Mouse (Mus musculus) midbrain, embryonic 12.5 days (tissue): Measurements from ENCODE around the gene Tnfsf18. TPM values are rescaled to one million over a fixed set of nuclear protein-coding genes. Genes with fewer than 3 reads are reported as not detected.

Experiments used
- ATAC-seq: fragments of 200-750 bp; cut with Nextera tagmentation; 2 replicates; pipeline ENCODE4 v1.8.0; 2017; ENCODE audit warnings: low read depth, moderate TSS enrichment, moderate library complexity; ENCODE audit not compliant: low FRiP score
- H3K27ac ChIP-seq: fragments of 300-500 bp; sonication (generic); replicated peaks from 2 replicates; pipeline ENCODE4 v1.5.1; 2016; ENCODE audit warnings: mild to moderate bottlenecking
- H3K27me3 ChIP-seq: fragments of 300-500 bp; sonication (generic); 2 replicates; pipeline ENCODE4 v1.6.1; 2016; ENCODE audit warnings: mild to moderate bottlenecking
- H3K36me3 ChIP-seq: fragments of 300-500 bp; sonication (generic); 2 replicates; pipeline ENCODE4 v1.6.1; 2016
- H3K4me1 ChIP-seq: fragments of 300-500 bp; sonication (generic); 2 replicates; pipeline ENCODE4 v1.6.1; 2016
- H3K4me2 ChIP-seq: fragments of 300-500 bp; sonication (generic); replicated peaks from 2 replicates; pipeline ENCODE4 v1.6.1; 2016; ENCODE audit warnings: mild to moderate bottlenecking, moderate library complexity
- H3K4me3 ChIP-seq: fragments of 300-500 bp; sonication (generic); 2 replicates; pipeline ENCODE4 v1.5.1; 2016; ENCODE audit warnings: mild to moderate bottlenecking
- H3K9ac ChIP-seq: fragments of 300-500 bp; sonication (generic); replicated peaks from 2 replicates; pipeline ENCODE4 v1.6.1; 2016; ENCODE audit warnings: mild to moderate bottlenecking, moderate library complexity
- H3K9me3 ChIP-seq: fragments of 300-500 bp; sonication (generic); 2 replicates; pipeline ENCODE4 v1.6.1; 2016; ENCODE audit warnings: mild to moderate bottlenecking
- WGBS: fragments of 180-500 bp; shearing (Covaris S2); methylation state at CpG from one replicate; pipeline ENCODE4 v1.1.7; 2016; 5-methylcytosine and 5-hydroxymethylcytosine counted together
- polyA plus RNA-seq: library from polyadenylated mRNA; unstranded; fragments of >200 nt; fragmentation: Nextera tagmentation; extraction: Ambion mirVana; gene quantifications from 2 replicates; pipeline ENCODE4 v1.2.1, GENCODE M21; 2016

Tnfsf18 gene
- 0.08 TPM in 1 of 2 replicates, not detected in the other for polyA plus RNA-seq

DNA sequence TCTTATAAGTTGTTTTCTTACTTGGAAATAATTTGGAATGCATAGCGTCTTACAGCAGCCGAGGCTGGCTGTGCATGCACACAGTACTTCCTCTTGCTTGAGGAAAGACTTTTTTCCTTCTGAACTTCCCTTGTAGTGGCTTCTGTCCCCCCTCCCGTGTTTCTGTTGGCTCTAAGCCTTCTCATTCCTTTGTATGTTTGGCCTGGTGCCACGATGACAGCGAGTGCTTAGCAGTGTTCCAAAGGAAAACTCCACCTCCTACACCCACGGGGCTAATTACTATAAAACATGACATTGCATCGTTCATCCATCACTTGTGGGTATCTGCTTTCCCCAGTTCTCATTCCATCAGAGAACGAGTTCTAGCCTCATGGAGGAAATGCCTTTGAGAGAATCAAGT is at the start of gene Tnfsf18:
Gene Tnfsf18, plus strand, starts transcription at position 313 of the 400 bp plus-strand sequence.
- 71% methylated on average over 8 of the region's 8 CpGs for WGBS
- no peak within 1 kb of the TSS for H3K4me3 ChIP-seq
- H3K4me2 ChIP-seq, result no peak within 1 kb of the TSS
- no peaks in the 10 kb centered on the region for H3K27me3 ChIP-seq
- no peak within 1 kb of the TSS for H3K27ac ChIP-seq
- no peaks in the 10 kb centered on the region for H3K4me1 ChIP-seq
- no peak within 1 kb of the TSS for H3K9ac ChIP-seq
- ATAC-seq, result no peak
- H3K9me3 ChIP-seq, result no peaks in the 10 kb centered on the region
- H3K36me3 ChIP-seq, result no peaks in the 10 kb centered on the region

DNA sequence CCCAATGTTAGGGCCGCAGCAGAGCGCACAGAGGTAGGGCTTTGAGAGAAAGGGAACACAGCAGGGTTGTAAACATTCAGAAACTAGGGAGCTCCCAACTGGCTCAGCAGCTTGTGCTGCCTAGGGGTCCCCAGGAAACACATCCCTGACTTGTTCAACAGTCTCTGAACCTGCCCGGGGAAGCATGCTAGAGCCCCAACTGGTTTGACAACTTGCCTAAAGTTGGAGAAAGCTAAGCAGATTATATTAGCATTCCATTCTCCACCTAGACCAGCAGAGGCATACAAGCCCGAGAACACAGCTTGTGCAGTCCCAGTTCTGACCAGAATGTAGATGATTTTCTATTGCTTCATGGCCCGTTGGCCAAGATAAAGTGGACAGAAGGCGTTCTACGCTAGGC is 49.6 kb upstream of the Tnfsf18 start:
- Histone ChIP-seq H3K27me3 (no peaks in the 10 kb centered on the region), H3K4me2 (no peak overlapping the region), H3K9me3 (no peaks in the 10 kb centered on the region), H3K9ac (no peak overlapping the region), H3K4me1 (peaks cover 5% of the 10 kb centered on the region; the same call in 1 of the 2 replicates), H3K36me3 (no peaks in the 10 kb centered on the region), H3K27ac (no peak overlapping the region), H3K4me3 (no peak overlapping the region)
- no peak for ATAC-seq
- WGBS, result 71% methylated on average over 7 of the region's 7 CpGs

DNA sequence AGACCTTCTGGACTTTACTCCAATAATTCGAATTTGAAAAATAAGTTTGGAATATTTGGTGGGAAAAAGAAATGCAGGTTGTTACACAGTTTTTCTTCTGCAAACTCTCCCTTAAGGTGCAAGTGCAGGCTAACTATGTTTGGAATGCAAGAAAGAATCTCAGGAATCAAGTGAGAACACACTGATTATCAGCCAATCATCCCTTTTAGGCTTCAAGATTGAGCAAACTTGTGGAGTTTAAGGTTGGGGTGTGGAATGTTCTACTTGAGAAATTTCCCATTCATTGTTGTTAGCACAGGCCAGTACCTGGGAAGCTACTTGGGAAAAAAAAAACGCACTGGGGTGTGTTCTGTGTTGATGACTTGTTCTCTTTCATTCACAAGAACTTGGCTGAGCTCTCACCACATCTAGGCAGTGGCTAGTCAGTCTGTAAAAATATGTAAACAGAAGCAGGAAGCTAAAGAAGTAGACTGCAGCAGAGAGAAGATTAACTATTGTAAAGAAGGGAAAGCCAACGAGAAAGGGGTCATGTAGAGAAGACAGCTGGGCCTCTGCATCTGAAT is 42.7 kb upstream of the Tnfsf18 start:
- 57% methylated on average over 3 of the region's 3 CpGs for WGBS
- Histone ChIP-seq H3K9me3 (no peaks in the 10 kb centered on the region), H3K4me3 (no peak overlapping the region), H3K36me3 (no peaks in the 10 kb centered on the region), H3K27me3 (no peaks in the 10 kb centered on the region), H3K4me2 (no peak overlapping the region), H3K9ac (no peak overlapping the region), H3K4me1 (no peaks in the 10 kb centered on the region), H3K27ac (no peak overlapping the region)
- no peak for ATAC-seq

DNA sequence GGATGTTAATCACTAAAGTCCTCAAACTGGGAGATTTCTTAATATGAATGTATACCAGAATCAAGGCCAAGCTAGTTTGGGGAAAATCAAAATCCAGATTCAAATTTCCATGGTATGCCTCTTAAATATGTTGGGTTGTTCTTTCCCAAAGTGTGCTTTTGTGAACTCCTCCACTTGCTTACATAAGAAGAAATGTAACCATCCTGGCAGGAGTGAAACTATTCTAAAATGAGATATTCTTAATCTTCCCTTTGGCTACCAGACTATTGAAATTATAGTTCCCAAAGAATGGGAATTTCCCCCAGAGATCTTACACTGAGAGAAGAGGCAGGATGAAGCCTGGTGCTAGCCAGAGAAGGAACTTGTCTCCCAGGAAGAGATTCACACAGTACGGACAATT is 42.2 kb upstream of the Tnfsf18 start:
- Histone ChIP-seq H3K4me3 (no peak overlapping the region), H3K9me3 (no peaks in the 10 kb centered on the region), H3K4me2 (no peak overlapping the region), H3K4me1 (no peaks in the 10 kb centered on the region), H3K27ac (no peak overlapping the region), H3K9ac (no peak overlapping the region), H3K36me3 (no peaks in the 10 kb centered on the region), H3K27me3 (no peaks in the 10 kb centered on the region)
- WGBS, result 93% methylated on average over 1 of the region's 1 CpGs
- no peak for ATAC-seq

DNA sequence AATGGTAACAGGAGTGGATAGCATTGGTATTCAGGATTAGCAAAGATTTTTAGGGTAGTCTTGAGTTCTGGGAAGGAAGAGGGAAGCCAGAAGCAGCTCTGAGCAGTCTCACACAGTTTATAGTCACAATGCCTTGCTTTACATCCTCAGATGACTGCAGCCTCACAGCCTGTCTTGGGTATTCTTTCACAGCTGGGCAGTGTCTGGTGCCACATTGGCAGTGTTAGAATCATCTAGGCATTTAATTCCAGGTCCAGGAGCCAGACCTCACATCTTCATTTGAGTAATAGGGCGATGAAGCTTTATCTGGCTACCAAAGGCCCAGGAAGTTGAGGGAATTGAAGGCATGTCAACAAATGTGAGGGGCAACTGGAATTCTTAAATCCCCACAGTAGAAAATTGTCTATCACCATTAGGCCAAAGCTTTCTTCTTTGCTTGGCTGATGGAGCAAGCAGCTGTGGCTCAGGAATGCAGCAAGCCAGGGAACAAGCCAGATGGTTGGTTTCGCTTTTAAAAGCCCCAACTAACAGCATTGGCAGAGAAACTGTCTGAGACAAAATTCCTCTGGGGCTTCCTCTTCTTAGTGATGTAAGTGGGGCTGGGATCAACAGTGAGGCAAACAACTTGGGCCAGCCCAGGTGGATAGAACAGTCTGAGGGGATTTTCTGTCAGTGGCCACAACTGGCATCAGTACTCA is 30.9 kb upstream of the Tnfsf18 start:
- Histone ChIP-seq H3K27ac (no peak overlapping the region), H3K4me2 (no peak overlapping the region), H3K9ac (no peak overlapping the region), H3K4me3 (no peak overlapping the region), H3K4me1 (no peaks in the 10 kb centered on the region), H3K27me3 (no peaks in the 10 kb centered on the region), H3K9me3 (no peaks in the 10 kb centered on the region), H3K36me3 (no peaks in the 10 kb centered on the region)
- 75% methylated on average over 2 of the region's 2 CpGs for WGBS
- no peak for ATAC-seq

DNA sequence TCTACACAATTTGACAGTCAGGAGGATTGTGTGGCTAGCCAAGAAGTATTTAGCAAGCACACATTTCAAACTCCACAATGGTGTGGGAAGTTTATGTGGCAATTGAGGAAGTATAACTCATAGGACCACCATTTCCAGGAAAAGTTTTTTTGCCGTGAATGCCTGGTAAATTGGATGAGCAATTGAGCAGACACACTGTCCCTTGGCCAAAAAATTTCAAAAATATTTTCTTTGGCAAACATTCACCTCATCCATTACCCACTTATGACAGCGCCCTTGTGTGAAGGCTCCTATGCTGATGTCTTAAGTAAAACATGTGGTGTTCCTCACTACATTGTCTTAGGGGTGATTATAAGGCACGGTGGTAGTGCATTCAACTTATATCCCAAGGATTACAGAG is 17.2 kb upstream of the Tnfsf18 start:
- no peak overlapping the region for H3K4me3 ChIP-seq
- H3K36me3 ChIP-seq, result no peaks in the 10 kb centered on the region
- no peaks in the 10 kb centered on the region for H3K27me3 ChIP-seq
- H3K9ac ChIP-seq, result no peak overlapping the region
- H3K4me1 ChIP-seq, result no peaks in the 10 kb centered on the region
- WGBS, result 86% methylated on average over 3 of the region's 3 CpGs
- H3K9me3 ChIP-seq, result no peaks in the 10 kb centered on the region
- H3K4me2 ChIP-seq, result no peak overlapping the region
- H3K27ac ChIP-seq, result no peak overlapping the region
- ATAC-seq, result no peak

DNA sequence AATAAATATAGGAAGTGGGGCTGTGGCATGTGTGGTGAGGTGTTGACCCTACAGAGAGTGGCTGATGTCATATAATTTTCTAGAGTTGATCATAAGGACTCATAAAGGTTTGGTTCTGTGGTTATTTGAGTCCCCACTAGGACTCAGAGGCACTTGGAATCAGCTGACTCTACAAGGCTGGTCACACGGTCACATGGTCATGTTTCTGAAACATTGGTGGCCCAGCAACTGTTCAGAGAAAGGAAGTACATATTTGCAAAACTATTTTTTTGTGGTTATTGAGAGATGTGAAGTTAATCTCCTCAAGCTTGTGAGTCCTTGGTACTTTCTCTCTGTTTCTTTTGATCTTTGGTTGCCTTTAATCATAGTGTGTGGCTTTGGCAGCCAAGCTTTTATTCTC is 14.6 kb upstream of the Tnfsf18 start:
- Histone ChIP-seq H3K4me2 (no peak overlapping the region), H3K4me1 (no peaks in the 10 kb centered on the region), H3K27me3 (no peaks in the 10 kb centered on the region), H3K9ac (no peak overlapping the region), H3K4me3 (no peak overlapping the region), H3K36me3 (no peaks in the 10 kb centered on the region), H3K27ac (no peak overlapping the region), H3K9me3 (no peaks in the 10 kb centered on the region)
- ATAC-seq, result no peak
- WGBS, result 95% methylated on average over 1 of the region's 1 CpGs

DNA sequence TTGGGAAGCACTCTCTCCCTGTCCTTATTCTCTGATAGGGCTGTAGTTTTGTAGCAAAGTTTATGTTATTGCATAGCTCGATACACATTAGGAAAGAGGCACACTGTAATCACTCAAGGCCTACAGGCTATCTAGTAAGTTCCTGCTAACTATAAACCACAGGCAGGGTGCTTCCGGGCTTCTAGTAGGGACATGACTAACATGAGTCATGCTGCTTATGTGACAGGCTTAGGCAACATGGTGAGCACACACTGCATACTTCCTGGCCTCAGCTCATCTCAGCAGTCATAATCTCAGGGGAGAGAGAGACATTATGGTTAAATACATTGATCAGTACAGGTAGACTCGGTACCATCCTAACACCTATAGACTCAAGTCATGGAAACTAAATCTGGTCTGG is 12.2 kb upstream of the Tnfsf18 start:
- Histone ChIP-seq H3K27me3 (no peaks in the 10 kb centered on the region), H3K4me2 (no peak overlapping the region), H3K4me3 (no peak overlapping the region), H3K9ac (no peak overlapping the region), H3K27ac (no peak overlapping the region), H3K36me3 (no peaks in the 10 kb centered on the region), H3K9me3 (no peaks in the 10 kb centered on the region), H3K4me1 (no peaks in the 10 kb centered on the region)
- 86% methylated on average over 3 of the region's 3 CpGs for WGBS
- no peak for ATAC-seq

DNA sequence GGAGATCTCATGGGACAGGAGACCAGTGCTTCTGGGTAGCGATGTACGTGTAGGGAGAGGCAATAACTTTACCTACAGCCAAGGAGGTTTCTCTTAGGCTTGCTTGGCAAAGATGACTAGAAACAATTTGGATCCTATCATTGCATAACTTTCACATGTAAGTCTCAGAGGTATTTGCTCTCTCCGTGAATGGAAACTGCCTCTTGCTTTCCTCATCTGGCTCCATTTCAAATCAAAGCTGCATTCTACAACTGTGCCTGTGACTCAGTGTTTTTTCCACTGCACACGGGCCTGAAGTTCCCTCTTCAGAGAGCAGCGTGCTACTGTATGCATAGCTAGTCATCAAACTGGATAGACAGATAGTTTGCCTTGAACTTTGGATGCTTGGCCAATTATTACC is 7.4 kb upstream of the Tnfsf18 start:
- WGBS, result 86% methylated on average over 5 of the region's 5 CpGs
- Histone ChIP-seq H3K4me1 (no peaks in the 10 kb centered on the region), H3K27me3 (no peaks in the 10 kb centered on the region), H3K4me3 (no peak overlapping the region), H3K27ac (no peak overlapping the region), H3K4me2 (no peak overlapping the region), H3K9me3 (no peaks in the 10 kb centered on the region), H3K36me3 (no peaks in the 10 kb centered on the region), H3K9ac (no peak overlapping the region)
- no peak for ATAC-seq

DNA sequence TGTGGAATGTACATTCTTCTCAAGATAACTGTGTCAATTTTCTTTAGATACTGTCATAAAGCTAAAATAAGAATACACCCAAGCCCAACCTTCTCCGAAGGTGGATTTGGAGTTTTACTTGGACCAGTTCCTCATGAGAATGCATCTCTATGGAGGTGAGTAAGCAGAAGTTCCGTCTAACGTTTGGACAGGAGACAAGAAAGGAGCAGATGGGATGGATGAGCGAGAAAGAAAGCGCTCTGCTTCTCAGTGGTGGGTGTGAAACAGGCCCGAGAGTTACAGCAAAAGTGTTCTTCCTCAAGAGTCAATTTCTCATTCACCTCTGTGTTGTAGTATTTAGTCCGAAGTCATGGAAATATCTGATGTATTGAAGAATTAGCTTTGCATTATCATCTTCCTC is 2.7 kb upstream of the Tnfsf18 start:
- 88% methylated on average over 7 of the region's 7 CpGs for WGBS

DNA sequence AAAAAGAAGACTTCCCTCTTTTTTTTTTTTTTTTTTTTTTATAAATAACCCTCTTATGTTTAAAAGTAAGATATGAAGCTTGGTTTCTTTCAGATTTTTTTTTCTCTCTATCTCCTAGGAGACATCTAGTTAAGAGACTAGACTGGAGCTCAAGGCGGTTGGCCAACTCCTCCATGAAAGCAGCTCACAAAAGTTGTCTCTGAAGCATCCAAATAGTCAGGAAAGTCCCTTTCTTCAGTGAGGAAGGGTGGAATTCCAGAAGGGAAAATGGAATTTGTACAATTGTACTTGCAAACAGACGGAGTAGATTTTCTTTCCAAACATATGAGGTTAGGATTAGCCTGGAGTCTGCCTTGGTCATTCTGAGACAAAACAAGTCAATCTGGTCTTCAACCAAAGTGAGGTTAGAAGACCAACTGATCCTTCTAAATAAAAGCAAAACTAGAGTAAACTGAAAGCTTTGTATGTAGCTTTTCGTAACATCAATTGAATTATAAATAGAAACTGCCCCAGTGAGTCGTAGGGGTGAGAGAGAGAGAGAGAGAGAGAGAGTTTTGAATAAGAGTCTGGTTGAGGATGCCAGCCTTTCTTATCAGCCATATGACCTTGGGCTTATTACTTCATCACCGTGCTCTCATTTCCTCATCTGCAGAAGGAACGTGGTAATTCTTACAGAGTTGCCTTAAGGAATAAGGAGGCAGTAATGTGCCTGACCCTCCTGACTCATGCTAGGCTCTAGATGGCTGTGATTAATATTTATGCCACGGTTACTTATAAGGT is 2.6 kb downstream of the Tnfsf18 start:
- Histone ChIP-seq H3K4me2 (no peak overlapping the region), H3K4me1 (no peaks in the 10 kb centered on the region), H3K27ac (no peak overlapping the region), H3K9me3 (no peaks in the 10 kb centered on the region), H3K9ac (no peak overlapping the region), H3K27me3 (no peaks in the 10 kb centered on the region), H3K4me3 (no peak overlapping the region), H3K36me3 (no peaks in the 10 kb centered on the region)
- 78% methylated on average over 7 of the region's 7 CpGs for WGBS
- no peak for ATAC-seq

More for the DNA sequence above, 2.7 kb upstream of the Tnfsf18 start:
- no peak for ATAC-seq
- Histone ChIP-seq H3K36me3 (no peaks in the 10 kb centered on the region), H3K9me3 (no peaks in the 10 kb centered on the region), H3K9ac (no peak overlapping the region), H3K4me1 (no peaks in the 10 kb centered on the region), H3K27ac (no peak overlapping the region), H3K4me3 (no peak overlapping the region), H3K4me2 (no peak overlapping the region), H3K27me3 (no peaks in the 10 kb centered on the region)

DNA sequence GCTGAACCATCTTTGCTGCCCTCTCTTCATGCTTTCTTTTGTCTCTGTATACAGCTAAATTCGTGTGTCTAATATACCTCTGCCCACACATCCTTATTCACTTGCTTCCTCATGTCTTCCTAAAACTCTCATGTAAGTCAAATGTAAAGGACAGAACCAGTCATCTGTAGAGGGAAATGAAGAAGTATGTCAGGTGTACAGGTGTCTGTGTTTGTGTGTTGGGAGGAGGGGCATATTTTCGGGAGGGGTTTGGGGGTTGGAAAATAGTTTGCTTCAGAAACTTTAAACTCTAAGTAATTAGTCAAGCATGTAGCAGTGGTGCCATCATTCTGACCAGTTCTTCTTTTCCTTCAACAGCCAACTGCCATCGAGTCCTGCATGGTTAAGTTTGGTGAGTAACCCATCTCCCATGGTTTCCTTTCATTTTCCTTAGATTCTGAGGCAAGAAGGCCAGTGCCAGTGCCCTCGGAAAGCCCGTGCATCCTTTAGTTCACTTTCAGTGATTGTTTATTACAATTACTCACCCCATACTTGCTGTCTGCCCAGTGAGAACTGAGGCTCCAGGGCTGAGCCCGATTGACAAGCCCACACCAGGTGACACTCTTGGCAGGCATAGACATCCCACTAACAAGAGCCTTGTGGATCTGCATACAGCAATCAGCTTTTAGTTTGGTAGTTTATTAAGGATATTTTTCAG is 5.8 kb downstream of the Tnfsf18 start:
- 85% methylated on average over 6 of the region's 6 CpGs for WGBS
- Histone ChIP-seq H3K9ac (no peak overlapping the region), H3K4me2 (no peak overlapping the region)

More for the DNA sequence above, 5.8 kb downstream of the Tnfsf18 start:
- no peaks in the 10 kb centered on the region for H3K9me3 ChIP-seq
- H3K36me3 ChIP-seq, result no peaks in the 10 kb centered on the region
- no peak overlapping the region for H3K27ac ChIP-seq
- H3K27me3 ChIP-seq, result no peaks in the 10 kb centered on the region
- no peaks in the 10 kb centered on the region for H3K4me1 ChIP-seq
- ATAC-seq, result no peak
- no peak overlapping the region for H3K4me3 ChIP-seq
